Comparison of ENCODE assay signal across 22 mouse cellular contexts in the genomic region with DNA sequence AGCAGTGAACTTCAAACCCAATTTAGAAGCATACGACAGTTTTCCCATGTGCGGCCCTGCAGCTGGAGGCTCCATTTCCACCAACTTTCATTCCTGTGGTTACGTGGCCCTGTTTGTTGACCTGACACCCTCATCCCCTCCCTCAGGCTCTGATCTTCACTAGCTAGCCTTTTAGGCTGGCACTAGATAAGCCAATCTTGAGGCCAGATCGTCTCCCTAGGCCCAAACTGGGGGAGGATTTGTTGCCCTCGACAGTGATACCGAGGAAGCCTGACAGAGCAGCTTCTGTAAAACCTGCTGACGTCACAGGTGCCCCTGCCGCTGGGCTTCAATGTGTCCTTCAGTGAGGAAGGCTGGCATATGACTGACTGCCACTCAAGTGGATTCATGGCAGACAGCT. TPM values are rescaled to one million over a fixed set of nuclear protein-coding genes. Genes with fewer than 3 reads are reported as not detected.
A peak's percentile ranks its signal among the peaks of the same experiment; 100 is the strongest.
DNase-seq lines count a peak whose midpoint lies in the region; ATAC-seq and TF ChIP-seq lines count a peak whose summit lies in the region.
"Had no signal": no experiment of that assay in that cellular context is flagged by ENCODE, and none has a peak within 500 bp of the region (broad histone marks: within the 10 kb centered on the region; RNA-seq: fewer than 3 reads in every experiment).

No protein-coding gene starts in this region.

- ATAC-seq in G1E (ENCODE audit: extremely low read depth, insufficient number of reproducible peaks, low FRiP score, poor library complexity, severe bottlenecking) = no peak
- peak; percentile 72 for ATAC-seq in liver, embryonic 12.5 days
- peak; percentile 57 for ATAC-seq in liver, embryonic 16.5 days (ENCODE audit: low read depth)
- ATAC-seq: forebrain, embryonic 14.5 days; hindbrain, embryonic 16.5 days; inflammation-experienced regulatory T-cells, adult 6 months had no signal

- H3K27ac ChIP-seq in liver, embryonic 12.5 days = peak overlapping the region; percentile 62
- no peak overlapping the region for H3K27ac ChIP-seq in liver, embryonic 16.5 days (ENCODE audit: low read length)
- H3K27ac ChIP-seq: embryonic facial prominence, embryonic 15.5 days; forebrain, embryonic 10.5 days; heart, embryonic 13.5 days had no signal

- peak; percentile 37 for DNase-seq in adrenal gland, postnatal 10 days
- no peak for DNase-seq in adrenal gland, adult 18-20 months (ENCODE audit: low spot score in 2 of 2)
- DNase-seq in G1E (ENCODE audit: low spot score) (no peak), adipocyte (ENCODE audit: low spot score) (no peak)
- DNase-seq in kidney, adult 8-10 months = no peak
- DNase-seq: cerebellum, adult 11 months; cerebellum, adult 8-10 months; cerebellum, postnatal 14 days; embryo, embryonic 11 days; gastrocnemius, postnatal 36 days; heart, adult 11 months; heart, postnatal 36 days had no signal

- WGBS in liver, embryonic 12.5 days (ENCODE audit: insufficient replicate concordance) = 54% methylated on average over 8 of the region's 8 CpGs
- WGBS in liver, embryonic 16.5 days (ENCODE audit: insufficient replicate concordance) = 44% methylated on average over 8 of the region's 8 CpGs

- H3K36me3 ChIP-seq in G1E (replicated peaks) = peaks cover 100% of the 10 kb centered on the region
- H3K36me3 ChIP-seq in liver, embryonic 12.5 days = peaks cover 100% of the 10 kb centered on the region
- peaks cover 66% of the 10 kb centered on the region for H3K36me3 ChIP-seq in liver, embryonic 16.5 days (ENCODE audit: control insufficient read depth, insufficient read depth)

- peak overlapping the region; percentile 36; the same call in 1 of the 2 replicates for H3K4me3 ChIP-seq in G1E (ENCODE audit: low read depth, low read length)
- H3K4me3 ChIP-seq in liver, embryonic 12.5 days = no peak overlapping the region
- H3K4me3 ChIP-seq in liver, embryonic 16.5 days (ENCODE audit: low read depth, low read length) = no peak overlapping the region
- H3K4me3 ChIP-seq: embryonic facial prominence, embryonic 15.5 days; erythroblast, embryonic 14.5 days; forebrain, embryonic 10.5 days; heart, embryonic 13.5 days had no signal

- H3K27me3 ChIP-seq in G1E (ENCODE audit: insufficient read depth, low read length) = no peaks in the 10 kb centered on the region; the same call in 1 of the 2 replicates
- no peaks in the 10 kb centered on the region for H3K27me3 ChIP-seq in liver, embryonic 12.5 days (replicated peaks)
- no peaks in the 10 kb centered on the region for H3K27me3 ChIP-seq in liver, embryonic 16.5 days (ENCODE audit: control insufficient read depth, insufficient read depth, low read depth, low read length)
- H3K27me3 ChIP-seq: CH12.LX; embryonic facial prominence, embryonic 15.5 days; heart, embryonic 13.5 days had no signal

- peak overlapping the region; percentile 49 for H3K4me2 ChIP-seq in liver, embryonic 12.5 days
- peak overlapping the region; percentile 19; the same call in 1 of the 2 replicates for H3K4me2 ChIP-seq in liver, embryonic 16.5 days (ENCODE audit: low read depth, low read length)
- H3K4me2 ChIP-seq: embryonic facial prominence, embryonic 15.5 days; heart, embryonic 13.5 days had no signal

- no peaks in the 10 kb centered on the region for H3K9me3 ChIP-seq in G1E (replicated peaks)
- H3K9me3 ChIP-seq in liver, embryonic 12.5 days (replicated peaks) = no peaks in the 10 kb centered on the region
- no peaks in the 10 kb centered on the region for H3K9me3 ChIP-seq in liver, embryonic 16.5 days (replicated peaks; ENCODE audit: control insufficient read depth, low read length)
- H3K9me3 ChIP-seq: embryonic facial prominence, embryonic 15.5 days; forebrain, embryonic 10.5 days; heart, embryonic 13.5 days had no signal

- peaks cover 64% of the 10 kb centered on the region for H3K4me1 ChIP-seq in G1E (ENCODE audit: insufficient read depth, low read depth, low read length)
- peaks cover 26% of the 10 kb centered on the region for H3K4me1 ChIP-seq in liver, embryonic 12.5 days
- H3K4me1 ChIP-seq in liver, embryonic 16.5 days (ENCODE audit: control insufficient read depth, low read depth, low read length) = peaks cover 15% of the 10 kb centered on the region
- H3K4me1 ChIP-seq: embryonic facial prominence, embryonic 15.5 days; forebrain, embryonic 10.5 days; heart, embryonic 13.5 days had no signal

- peak overlapping the region; percentile 15; the same call in 1 of the 2 replicates for H3K9ac ChIP-seq in liver, embryonic 12.5 days
- H3K9ac ChIP-seq in liver, embryonic 16.5 days (ENCODE audit: low read depth, low read length) = no peak overlapping the region
- H3K9ac ChIP-seq: embryonic facial prominence, embryonic 15.5 days; heart, embryonic 13.5 days had no signal

- no peak for TF ChIP-seq CTCF in G1E (IDR thresholded peaks at IDR 0.05; ENCODE audit: low read depth, low read length)

RNA-seq across cellular contexts. Expression of a gene that starts 36.2 kb away (rescaled TPM):
- 10 to 100 TPM; 55.0 to 67.9 TPM for total RNA-seq in adrenal gland, postnatal 10 days (2021)
- total RNA-seq in adrenal gland, adult 18-20 months (2021) = 10 to 100 TPM; 51.1 to 67.4 TPM
- total RNA-seq in G1E (2014; fragmentation: Nextera tagmentation) (74.1 and 74.4 TPM in 2 replicates), G1E (2017) (36.8 and 42.1 TPM in 2 replicates)
- polyA plus RNA-seq in G1E (2012) = 151 and 156 TPM in 2 replicates
- polyA plus RNA-seq in liver, embryonic 12.5 days (2016; fragmentation: Nextera tagmentation; extraction: Ambion mirVana) = 16.5 and 17.8 TPM in 2 replicates
- polyA plus RNA-seq in liver, embryonic 16.5 days (2015; fragmentation: Nextera tagmentation; extraction: Ambion mirVana) = 7.1 and 7.3 TPM in 2 replicates

RNA-seq across cellular contexts. Expression of a gene that starts 36.3 kb away (rescaled TPM):
- 10 to 100 TPM; 16.7 to 17.8 TPM for total RNA-seq in adrenal gland, postnatal 10 days (2021)
- 10 to 100 TPM; 18.1 to 25.4 TPM for total RNA-seq in adrenal gland, adult 18-20 months (2021)
- total RNA-seq in G1E (2014; fragmentation: Nextera tagmentation) (29.0 and 34.2 TPM in 2 replicates), G1E (2017) (15.4 and 17.6 TPM in 2 replicates)
- 6.6 and 7.7 TPM in 2 replicates for polyA plus RNA-seq in G1E (2012)
- 3.4 and 3.5 TPM in 2 replicates for polyA plus RNA-seq in liver, embryonic 12.5 days (2016; fragmentation: Nextera tagmentation; extraction: Ambion mirVana)
- polyA plus RNA-seq in liver, embryonic 16.5 days (2015; fragmentation: Nextera tagmentation; extraction: Ambion mirVana) = 2.0 and 2.3 TPM in 2 replicates
